Mouse (Mus musculus): ENCODE data around the gene Epb41l2.

- no peak for TF ChIP-seq CTCF (IDR thresholded peaks at IDR 0.05; ENCODE audit: borderline replicate concordance, insufficient read depth, low read depth, low read length)
- no peak for TF ChIP-seq POLR2A (IDR thresholded peaks at IDR 0.05; ENCODE audit: borderline replicate concordance, insufficient read depth, low read length)
Measured at GRCm38 (mm10) chr10:25386868-25387267, 27.3 kb downstream of the Epb41l2 start.
